Mouse (Mus musculus) layer of hippocampus, adult 2 months (tissue): Measurements from ENCODE around the gene Hdac6. TPM values are rescaled to one million over a fixed set of nuclear protein-coding genes. Genes with fewer than 3 reads are reported as not detected.
"Not testable (repeated sequence)": the region's sequence is repeated elsewhere in the genome, so short reads cannot be mapped to it uniquely, and the experiment has no call there.

Source experiments
- DNase-seq, 2 experiments: peaks; one replicate each; pipeline ENCODE4 v3.0.0; 2022; ENCODE audit warnings: low spot score in 2 of 2
- H3K27ac ChIP-seq: fragments of 200-600 bp; 2 replicates; pipeline ENCODE4 v1.8.1; 2022
- H3K4me3 ChIP-seq: fragments of 200-600 bp; 2 replicates; pipeline ENCODE4 v1.8.1; 2022; ENCODE audit warnings: mild to moderate bottlenecking
- CTCF ChIP-seq: fragments of 200-600 bp; conservative IDR thresholded peaks from 2 replicates; pipeline ENCODE4 v1.8.1; 2022; ENCODE audit warnings: antibody characterized with exemption, mild to moderate bottlenecking, moderate library complexity
- total RNA-seq, 2 experiments: library from RNA; stranded (reverse); gene quantifications; 2 replicates each; pipeline ENCODE4 v1.2.3; 2021

Hdac6 gene
- total RNA-seq, 2 experiments from 2014 or later, result 49.2 to 51.4 TPM

GRCm38 (mm10) chrX:7950091-7950490 lies 2.4 kb upstream of the Hdac6 start:
- TF ChIP-seq CTCF, result no peak
- no peak overlapping the region for H3K27ac ChIP-seq

GRCm38 (mm10) chrX:7947900-7948492 lies 307 bp upstream of the Hdac6 start:
- Histone ChIP-seq H3K4me3 (peak overlapping the region; percentile 51), H3K27ac (peak overlapping the region; percentile 85)
- DNase-seq, result peak; percentile 90 to 96
- no peak for TF ChIP-seq CTCF

More at GRCm38 (mm10) chrX:7950091-7950490, 2.4 kb upstream of the Hdac6 start:
- H3K4me3 ChIP-seq, result no peak overlapping the region
- no peak for DNase-seq

GRCm38 (mm10) chrX:7945618-7946017 lies 2.1 kb downstream of the Hdac6 start:
- no peak for DNase-seq

GRCm38 (mm10) chrX:7937667-7938066 lies 10.0 kb downstream of the Hdac6 start:
- no peak for TF ChIP-seq CTCF
- no peak overlapping the region for H3K27ac ChIP-seq
- no peak overlapping the region for H3K4me3 ChIP-seq
- no peak for DNase-seq

More at GRCm38 (mm10) chrX:7945618-7946017, 2.1 kb downstream of the Hdac6 start:
- Histone ChIP-seq H3K27ac (no peak overlapping the region), H3K4me3 (no peak overlapping the region)
- TF ChIP-seq CTCF, result no peak

GRCm38 (mm10) chrX:7936874-7937273 lies 10.8 kb downstream of the Hdac6 start:
- no peak for DNase-seq
- peak; percentile 52 for TF ChIP-seq CTCF

GRCm38 (mm10) chrX:7928270-7928790 lies 19.4 kb downstream of the Hdac6 start, which contains the start of gene Eras:
Gene Eras (minus strand): TSS chrX:7928607.
- DNase-seq, result no peak
- Histone ChIP-seq H3K4me3 (no peak within 1 kb of the TSS), H3K27ac (no peak within 1 kb of the TSS)
- no peak for TF ChIP-seq CTCF

More at GRCm38 (mm10) chrX:7936874-7937273, 10.8 kb downstream of the Hdac6 start:
- Histone ChIP-seq H3K27ac (no peak overlapping the region), H3K4me3 (no peak overlapping the region)

- Histone ChIP-seq H3K4me3 (no peak overlapping the region), H3K27ac (no peak overlapping the region)
- DNase-seq, result no peak
- no peak for TF ChIP-seq CTCF
Measured at GRCm38 (mm10) chrX:7927116-7927515, 20.6 kb downstream of the Hdac6 start.

- H3K27ac ChIP-seq, result no peak overlapping the region
- TF ChIP-seq CTCF, result no peak
- H3K4me3 ChIP-seq, result no peak overlapping the region
- DNase-seq, result no peak
Measured at GRCm38 (mm10) chrX:7926266-7926665, 21.4 kb downstream of the Hdac6 start.

- DNase-seq, result no peak
- no peak for TF ChIP-seq CTCF
- H3K4me3 ChIP-seq, result peak overlapping the region; percentile 60
- peak overlapping the region; percentile 39; the same call in 1 of the 2 replicates for H3K27ac ChIP-seq
Measured at GRCm38 (mm10) chrX:7922032-7922431, 25.7 kb downstream of the Hdac6 start.

- Histone ChIP-seq H3K4me3 (peak within 1 kb of the TSS; percentile 60), H3K27ac (peak within 1 kb of the TSS; percentile 87)
- peak; percentile 37 to 50 for DNase-seq
- no peak for TF ChIP-seq CTCF
Measured at GRCm38 (mm10) chrX:7919601-7920383, 27.9 kb downstream of the Hdac6 start, which contains the start of gene Pcsk1n. Gene Pcsk1n (plus strand): TSS chrX:7919822.

GRCm38 (mm10) chrX:7917960-7918359 lies 29.7 kb downstream of the Hdac6 start:
- not testable (repeated sequence) for H3K4me3 ChIP-seq, H3K27ac ChIP-seq, DNase-seq
- peak; percentile 32; the same call in 1 of the 2 replicates for TF ChIP-seq CTCF

- DNase-seq, H3K27ac ChIP-seq, H3K4me3 ChIP-seq: not testable (repeated sequence)
- TF ChIP-seq CTCF, result peak; percentile 59
Measured at GRCm38 (mm10) chrX:7915669-7916068, 32.0 kb downstream of the Hdac6 start.

- H3K27ac ChIP-seq, result no peak overlapping the region
- H3K4me3 ChIP-seq, result no peak overlapping the region
- TF ChIP-seq CTCF, result 0 out of 2 replicates have a peak, but pooled peaks have one; percentile 9
- no peak for DNase-seq
Measured at GRCm38 (mm10) chrX:7910473-7910872, 37.2 kb downstream of the Hdac6 start.

- H3K4me3 ChIP-seq, DNase-seq, H3K27ac ChIP-seq: not testable (repeated sequence)
Measured at GRCm38 (mm10) chrX:7909242-7909641, 38.4 kb downstream of the Hdac6 start, which contains the start of gene Gm10490. Gene Gm10490 (plus strand): TSS chrX:7909542.
